Mouse (Mus musculus) heart, adult 2 months (tissue): Measurements from ENCODE around the gene Rcn1.

Experiments
- CTCF ChIP-seq: fragments of 200-600 bp; IDR thresholded peaks from 2 replicates; pipeline ENCODE4 v1.8.1; 2022; ENCODE audit warnings: antibody characterized with exemption, mild to moderate bottlenecking, moderate library complexity
- EP300 ChIP-seq: fragments of 200-500 bp; IDR thresholded peaks from 2 replicates; pipeline ENCODE4 v1.6.1; 2011; ENCODE audit warnings: low read depth, low read length, control low read depth; ENCODE audit not compliant: insufficient read depth

DNA sequence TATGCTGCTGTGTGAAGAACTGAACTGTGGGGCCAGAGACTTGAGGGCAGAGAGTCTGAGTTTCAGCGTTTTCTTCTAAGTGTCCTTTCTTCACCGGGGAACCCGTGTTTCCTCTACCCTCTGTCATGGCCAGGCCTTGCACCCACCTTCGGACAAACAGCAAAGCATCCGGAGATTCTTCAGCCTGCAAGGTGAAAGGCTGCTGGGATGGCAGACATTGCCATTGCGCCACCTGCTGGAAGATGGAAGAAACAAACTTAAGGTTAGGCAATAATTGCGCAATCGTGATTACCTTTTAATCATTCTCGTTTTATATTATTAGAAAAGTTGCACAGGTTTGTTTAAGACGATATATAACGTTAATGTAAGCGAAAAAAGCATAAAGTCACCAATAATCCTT is 28.9 kb upstream of the Rcn1 start:
- TF ChIP-seq CTCF (peak; percentile 95), EP300 (0 out of 2 replicates have a peak, but pooled peaks have one; percentile 76)
